Mouse (Mus musculus): ENCODE results near the gene Mcpt1. TPM values are rescaled to one million over a fixed set of nuclear protein-coding genes. Genes with fewer than 3 reads are reported as not detected.

Mcpt1 gene
- not detected for polyA plus RNA-seq (2014; fragmentation: Illumina TruSeq; extraction: RNeasy Lipid Tissue Mini Kit (QIAGEN cat#74804); ENCODE audit: low read depth, low replicate concordance)

GRCm38 (mm10) chr14:56017671-56018070, at the start of gene Mcpt1:
Gene Mcpt1 (plus strand): TSS chr14:56017971.

GRCm38 (mm10) chr14:56030395-56030794, 12.6 kb downstream of the Mcpt1 start, which contains the start of gene Mcpt9:
Gene Mcpt9 (minus strand): TSS chr14:56030495.

GRCm38 (mm10) chr14:56041792-56042191, 24.0 kb downstream of the Mcpt1 start, which contains the start of gene Mcpt2:
Gene Mcpt2 (plus strand): TSS chr14:56042041.

GRCm38 (mm10) chr14:56062213-56062612, 44.4 kb downstream of the Mcpt1 start, which contains the start of gene Mcpt4:
Gene Mcpt4 (minus strand): TSS chr14:56062313.

Other genes with a start within 250 kb of the Mcpt1 start
- gene Adcy4, start 233.9 kb upstream of the Mcpt1 start, polyA plus RNA-seq (2014; fragmentation: Illumina TruSeq; extraction: RNeasy Lipid Tissue Mini Kit (QIAGEN cat#74804); ENCODE audit: low read depth, low replicate concordance): 0.16 TPM
- 0.73 TPM for gene Ripk3, start 229.1 kb upstream of the Mcpt1 start, polyA plus RNA-seq (2014; fragmentation: Illumina TruSeq; extraction: RNeasy Lipid Tissue Mini Kit (QIAGEN cat#74804); ENCODE audit: low read depth, low replicate concordance)
- gene Nfatc4, start 194.8 kb upstream of the Mcpt1 start, polyA plus RNA-seq (2014; fragmentation: Illumina TruSeq; extraction: RNeasy Lipid Tissue Mini Kit (QIAGEN cat#74804); ENCODE audit: low read depth, low replicate concordance): 1.1 TPM
- 0.40 TPM for gene Nynrin, start 164.0 kb upstream of the Mcpt1 start, polyA plus RNA-seq (2014; fragmentation: Illumina TruSeq; extraction: RNeasy Lipid Tissue Mini Kit (QIAGEN cat#74804); ENCODE audit: low read depth, low replicate concordance)
- gene Cbln3, start 133.6 kb upstream of the Mcpt1 start, polyA plus RNA-seq (2014; fragmentation: Illumina TruSeq; extraction: RNeasy Lipid Tissue Mini Kit (QIAGEN cat#74804); ENCODE audit: low read depth, low replicate concordance): not detected
- 8.8 TPM for gene Khnyn, start 133.0 kb upstream of the Mcpt1 start, polyA plus RNA-seq (2014; fragmentation: Illumina TruSeq; extraction: RNeasy Lipid Tissue Mini Kit (QIAGEN cat#74804); ENCODE audit: low read depth, low replicate concordance)
- gene Sdr39u1, start 117.7 kb upstream of the Mcpt1 start, polyA plus RNA-seq (2014; fragmentation: Illumina TruSeq; extraction: RNeasy Lipid Tissue Mini Kit (QIAGEN cat#74804); ENCODE audit: low read depth, low replicate concordance): 19.8 TPM
- gene Cma1, start 73.3 kb upstream of the Mcpt1 start, polyA plus RNA-seq (2014; fragmentation: Illumina TruSeq; extraction: RNeasy Lipid Tissue Mini Kit (QIAGEN cat#74804); ENCODE audit: low read depth, low replicate concordance): not detected
- gene Cma2, start 67.0 kb upstream of the Mcpt1 start, polyA plus RNA-seq (2014; fragmentation: Illumina TruSeq; extraction: RNeasy Lipid Tissue Mini Kit (QIAGEN cat#74804); ENCODE audit: low read depth, low replicate concordance): not detected
- not detected for gene Mcpt9, start 12.5 kb downstream of the Mcpt1 start, polyA plus RNA-seq (2014; fragmentation: Illumina TruSeq; extraction: RNeasy Lipid Tissue Mini Kit (QIAGEN cat#74804); ENCODE audit: low read depth, low replicate concordance)
- not detected for gene Mcpt2, start 24.1 kb downstream of the Mcpt1 start, polyA plus RNA-seq (2014; fragmentation: Illumina TruSeq; extraction: RNeasy Lipid Tissue Mini Kit (QIAGEN cat#74804); ENCODE audit: low read depth, low replicate concordance)
- gene Mcpt4, start 44.3 kb downstream of the Mcpt1 start, polyA plus RNA-seq (2014; fragmentation: Illumina TruSeq; extraction: RNeasy Lipid Tissue Mini Kit (QIAGEN cat#74804); ENCODE audit: low read depth, low replicate concordance): not detected
- gene Mcpt8, start 67.3 kb downstream of the Mcpt1 start, polyA plus RNA-seq (2014; fragmentation: Illumina TruSeq; extraction: RNeasy Lipid Tissue Mini Kit (QIAGEN cat#74804); ENCODE audit: low read depth, low replicate concordance): not detected
- not detected for gene Ctsg, start 84.6 kb downstream of the Mcpt1 start, polyA plus RNA-seq (2014; fragmentation: Illumina TruSeq; extraction: RNeasy Lipid Tissue Mini Kit (QIAGEN cat#74804); ENCODE audit: low read depth, low replicate concordance)
- not detected for gene Gzme, start 102.7 kb downstream of the Mcpt1 start, polyA plus RNA-seq (2014; fragmentation: Illumina TruSeq; extraction: RNeasy Lipid Tissue Mini Kit (QIAGEN cat#74804); ENCODE audit: low read depth, low replicate concordance)
- not detected for gene Gzmd, start 114.6 kb downstream of the Mcpt1 start, polyA plus RNA-seq (2014; fragmentation: Illumina TruSeq; extraction: RNeasy Lipid Tissue Mini Kit (QIAGEN cat#74804); ENCODE audit: low read depth, low replicate concordance)
- gene Gzmg, start 141.6 kb downstream of the Mcpt1 start, polyA plus RNA-seq (2014; fragmentation: Illumina TruSeq; extraction: RNeasy Lipid Tissue Mini Kit (QIAGEN cat#74804); ENCODE audit: low read depth, low replicate concordance): not detected
- gene Gzmn, start 156.6 kb downstream of the Mcpt1 start, polyA plus RNA-seq (2014; fragmentation: Illumina TruSeq; extraction: RNeasy Lipid Tissue Mini Kit (QIAGEN cat#74804); ENCODE audit: low read depth, low replicate concordance): not detected
- gene Gzmf, start 193.4 kb downstream of the Mcpt1 start, polyA plus RNA-seq (2014; fragmentation: Illumina TruSeq; extraction: RNeasy Lipid Tissue Mini Kit (QIAGEN cat#74804); ENCODE audit: low read depth, low replicate concordance): not detected
- gene Gzmc, start 216.7 kb downstream of the Mcpt1 start, polyA plus RNA-seq (2014; fragmentation: Illumina TruSeq; extraction: RNeasy Lipid Tissue Mini Kit (QIAGEN cat#74804); ENCODE audit: low read depth, low replicate concordance): not detected
- gene Gzmb, start 244.3 kb downstream of the Mcpt1 start, polyA plus RNA-seq (2014; fragmentation: Illumina TruSeq; extraction: RNeasy Lipid Tissue Mini Kit (QIAGEN cat#74804); ENCODE audit: low read depth, low replicate concordance): not detected

All from kidney, adult 10 weeks (tissue).